ENCODE assay signal across 12 mouse cellular contexts in the genomic region with DNA sequence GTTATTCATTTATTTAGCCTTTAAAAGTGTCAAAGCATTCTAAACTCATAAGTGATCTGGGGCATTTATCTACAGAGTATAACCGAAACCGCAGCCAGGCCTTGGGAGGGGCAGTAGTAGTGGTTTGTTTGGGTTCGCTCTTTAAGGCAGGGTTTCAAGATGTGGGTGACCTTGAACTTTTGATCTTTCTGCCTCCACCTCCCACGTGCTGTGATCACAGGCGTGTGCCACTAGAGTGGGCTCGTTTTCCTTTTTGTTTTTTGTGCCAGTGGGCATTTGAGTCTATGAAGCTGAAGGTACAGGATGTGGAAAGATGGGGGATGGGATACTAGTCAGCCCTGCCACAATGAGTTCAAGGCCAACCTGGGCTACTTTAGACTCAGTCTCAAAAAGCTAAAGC.
"Had no signal": no experiment of that assay in that cellular context is flagged by ENCODE, and none has a peak within 500 bp of the region (broad histone marks: within the 10 kb centered on the region; RNA-seq: fewer than 3 reads in every experiment).

No protein-coding gene starts in this region.

- H3K27me3 ChIP-seq: limb, embryonic 12.5 days; neural tube, embryonic 12.5 days had no signal

- H3K4me3 ChIP-seq: limb, embryonic 12.5 days; midbrain, embryonic 10.5 days; myocyte; neural tube, embryonic 12.5 days had no signal

- H3K4me1 ChIP-seq: midbrain, embryonic 10.5 days; neural tube, embryonic 12.5 days had no signal

- H3K4me2 ChIP-seq: limb, embryonic 12.5 days; neural tube, embryonic 12.5 days had no signal

- H3K36me3 ChIP-seq: limb, embryonic 12.5 days; midbrain, embryonic 10.5 days; neural tube, embryonic 12.5 days had no signal

- H3K9ac ChIP-seq: limb, embryonic 12.5 days; liver, embryonic 14.5 days; neural tube, embryonic 12.5 days had no signal

- DNase-seq: kidney, postnatal 14 days; layer of hippocampus, adult 9-11 months; lung, postnatal 4 days; midbrain, embryonic 14.5 days; right cerebral cortex, postnatal 14 days; thymus, adult 18-20 months; thymus, postnatal 14 days had no signal

- H3K9me3 ChIP-seq: limb, embryonic 12.5 days; midbrain, embryonic 10.5 days; neural tube, embryonic 12.5 days had no signal

- H3K27ac ChIP-seq: limb, embryonic 12.5 days; liver, embryonic 14.5 days; midbrain, embryonic 10.5 days; neural tube, embryonic 12.5 days had no signal
